25 mouse cellular contexts compared by ENCODE assay signal in genomic region chr11:37837301-37837700, GRCm38 (mm10).
"Had no signal": no experiment of that assay in that cellular context is flagged by ENCODE, and none has a peak within 500 bp of the region (broad histone marks: within the 10 kb centered on the region; RNA-seq: fewer than 3 reads in every experiment).

No protein-coding gene starts in this region.

- H3K27ac ChIP-seq: kidney, postnatal 0 days; layer of hippocampus, adult 2 months; limb, embryonic 10.5 days; limb, embryonic 13.5 days; liver, embryonic 12.5 days; liver, embryonic 15.5 days; lung, embryonic 15.5 days; midbrain, embryonic 12.5 days; midbrain, embryonic 15.5 days; neural tube, embryonic 12.5 days; neural tube, embryonic 15.5 days; stomach, postnatal 0 days had no signal

- H3K9ac ChIP-seq: limb, embryonic 13.5 days; liver, embryonic 12.5 days; liver, embryonic 15.5 days; lung, embryonic 15.5 days; midbrain, embryonic 12.5 days; midbrain, embryonic 15.5 days; neural tube, embryonic 12.5 days; neural tube, embryonic 15.5 days had no signal

- H3K4me1 ChIP-seq: limb, embryonic 10.5 days; liver, embryonic 12.5 days; liver, embryonic 15.5 days; lung, embryonic 15.5 days; megakaryocyte, embryonic 14.5 days; midbrain, embryonic 15.5 days; neural tube, embryonic 12.5 days had no signal

- ATAC-seq: liver, embryonic 12.5 days; midbrain, embryonic 15.5 days had no signal

- H3K27me3 ChIP-seq: limb, embryonic 13.5 days; liver, embryonic 12.5 days; liver, embryonic 15.5 days; lung, embryonic 15.5 days; megakaryocyte, embryonic 14.5 days; midbrain, embryonic 12.5 days; midbrain, embryonic 15.5 days; neural tube, embryonic 12.5 days; neural tube, embryonic 15.5 days had no signal

- H3K4me3 ChIP-seq: layer of hippocampus, adult 2 months; limb, embryonic 10.5 days; limb, embryonic 13.5 days; liver, embryonic 12.5 days; liver, embryonic 15.5 days; lung, embryonic 15.5 days; megakaryocyte, embryonic 14.5 days; midbrain, embryonic 12.5 days; midbrain, embryonic 15.5 days; neural tube, embryonic 12.5 days; neural tube, embryonic 15.5 days had no signal

- DNase-seq: kidney, postnatal 25 days; layer of hippocampus, adult 9-11 months; liver; lung, adult 18-20 months; lung, postnatal 10 days; lung, postnatal 36 days; right cerebral cortex, adult 18-20 months; right cerebral cortex, postnatal 14 days; right cerebral cortex, postnatal 4 days; thymus, adult 2 months; thymus, postnatal 14 days; thymus, postnatal 4 days had no signal

- H3K4me2 ChIP-seq: limb, embryonic 13.5 days; liver, embryonic 12.5 days; liver, embryonic 15.5 days; lung, embryonic 15.5 days; midbrain, embryonic 12.5 days; midbrain, embryonic 15.5 days; neural tube, embryonic 12.5 days; neural tube, embryonic 15.5 days had no signal

- H3K36me3 ChIP-seq: limb, embryonic 10.5 days; limb, embryonic 13.5 days; liver, embryonic 12.5 days; liver, embryonic 15.5 days; lung, embryonic 15.5 days; midbrain, embryonic 12.5 days; midbrain, embryonic 15.5 days; neural tube, embryonic 12.5 days; neural tube, embryonic 15.5 days had no signal

- H3K9me3 ChIP-seq: limb, embryonic 10.5 days; limb, embryonic 13.5 days; liver, embryonic 12.5 days; liver, embryonic 15.5 days; lung, embryonic 15.5 days; megakaryocyte, embryonic 14.5 days; midbrain, embryonic 12.5 days; midbrain, embryonic 15.5 days; neural tube, embryonic 12.5 days; neural tube, embryonic 15.5 days had no signal
